Mouse (Mus musculus) olfactory bulb, adult 2 months (tissue): ENCODE data around the gene Bud23.

Source experiments
- CTCF ChIP-seq: fragments of 200-500 bp; IDR thresholded peaks from 2 replicates; pipeline ENCODE4 v1.5.1; 2012; ENCODE audit warnings: low read depth, mild to moderate bottlenecking, low read length, moderate library complexity; ENCODE audit not compliant: insufficient read depth
- POLR2A ChIP-seq: fragments of 200-500 bp; IDR thresholded peaks from 2 replicates; pipeline ENCODE4 v1.6.1; 2012; ENCODE audit warnings: mild to moderate bottlenecking, low read depth, low read length, moderate library complexity; ENCODE audit not compliant: insufficient read depth

GRCm38 (mm10) chr5:135024665-135025224, 40.0 kb downstream of the Bud23 start:
- TF ChIP-seq CTCF: no peak
- TF ChIP-seq POLR2A: no peak
